Mouse (Mus musculus): Measurements from ENCODE around the gene Gm30191. TPM values are rescaled to one million over a fixed set of nuclear protein-coding genes. Genes with fewer than 3 reads are reported as not detected.
A peak's percentile ranks its signal among the peaks of the same experiment; 100 is the strongest.

Gene Gm30191
- total RNA-seq (2022): not detected

- no peak for DNase-seq (ENCODE audit: low spot score in 2 of 2)
These were observed at the start of gene Gm30191 for GRCm38 (mm10) chr4:134246719-134247258. Gene Gm30191, plus strand, starts transcription at chr4:134246935.

- DNase-seq (ENCODE audit: low spot score in 2 of 2): no peak
These were observed 47.4 kb upstream of the Gm30191 start for GRCm38 (mm10) chr4:134199371-134199770.

GRCm38 (mm10) chr4:134202904-134203303, 43.8 kb upstream of the Gm30191 start, which contains the start of gene Gm7534:
Gene Gm7534, minus strand, starts transcription at chr4:134203004.
- DNase-seq (ENCODE audit: low spot score in 2 of 2): no peak

GRCm38 (mm10) chr4:134203340-134203896, 43.3 kb upstream of the Gm30191 start:
- DNase-seq (ENCODE audit: low spot score in 2 of 2): no peak

- DNase-seq (ENCODE audit: low spot score in 2 of 2): no peak
These were observed 40.2 kb upstream of the Gm30191 start for GRCm38 (mm10) chr4:134206488-134207053.

- no peak for DNase-seq (ENCODE audit: low spot score in 2 of 2)
These were observed 23.7 kb upstream of the Gm30191 start for GRCm38 (mm10) chr4:134222793-134223600.

- DNase-seq (ENCODE audit: low spot score in 2 of 2): no peak
These were observed 19.5 kb upstream of the Gm30191 start, which contains the start of gene Catsper4 for GRCm38 (mm10) chr4:134227194-134227593. Gene Catsper4, minus strand, starts transcription at chr4:134227383.

- no peak for DNase-seq (ENCODE audit: low spot score in 2 of 2)
These were observed 16.3 kb upstream of the Gm30191 start for GRCm38 (mm10) chr4:134230431-134230830.

GRCm38 (mm10) chr4:134234876-134235275, 11.9 kb upstream of the Gm30191 start:
- no peak for DNase-seq (ENCODE audit: low spot score in 2 of 2)

GRCm38 (mm10) chr4:134237582-134238278, 9.0 kb upstream of the Gm30191 start:
- no peak for DNase-seq (ENCODE audit: low spot score in 2 of 2)

- DNase-seq (ENCODE audit: low spot score in 2 of 2): no peak
These were observed 8.5 kb upstream of the Gm30191 start, which contains the start of gene Cnksr1 for GRCm38 (mm10) chr4:134238279-134238651. Gene Cnksr1, minus strand, starts transcription at chr4:134238399.

- DNase-seq (ENCODE audit: low spot score in 2 of 2): no peak
These were observed 8.0 kb upstream of the Gm30191 start for GRCm38 (mm10) chr4:134238686-134239085.

- DNase-seq (ENCODE audit: low spot score in 2 of 2): no peak
These were observed 3.1 kb upstream of the Gm30191 start, which contains the start of gene E130218I03Rik for GRCm38 (mm10) chr4:134243516-134244250. Gene E130218I03Rik, plus strand, starts transcription at chr4:134243662.

- DNase-seq (ENCODE audit: low spot score in 2 of 2): peak; percentile 92 to 95
These were observed 1.4 kb upstream of the Gm30191 start, which contains the start of gene Zfp593 for GRCm38 (mm10) chr4:134245148-134245843. Gene Zfp593, minus strand, starts transcription at chr4:134245592.

- no peak for DNase-seq (ENCODE audit: low spot score in 2 of 2)
These were observed 479 bp upstream of the Gm30191 start for GRCm38 (mm10) chr4:134246256-134246655.

GRCm38 (mm10) chr4:134249651-134250050, 2.9 kb downstream of the Gm30191 start:
- DNase-seq (ENCODE audit: low spot score in 2 of 2): peak in 1 of 2 experiments; percentile 58

- DNase-seq (ENCODE audit: low spot score in 2 of 2): no peak
These were observed 3.6 kb downstream of the Gm30191 start for GRCm38 (mm10) chr4:134250116-134250929.

- no peak for DNase-seq (ENCODE audit: low spot score in 2 of 2)
These were observed 4.2 kb downstream of the Gm30191 start for GRCm38 (mm10) chr4:134250930-134251240.
